Mouse (Mus musculus) spleen, adult 18-20 months (tissue): Measurements from ENCODE around the gene Fkbp8.
"Not testable (repeated sequence)": the region's sequence is repeated elsewhere in the genome, so short reads cannot be mapped to it uniquely, and the experiment has no call there.

Experiments used
- DNase-seq, 2 experiments: peaks; one replicate each; pipeline ENCODE4 v3.0.0; 2022; ENCODE audit warnings: mixed read lengths in 2 of 2

The Fkbp8 gene

GRCm38 (mm10) chr8:70502540-70502939, 25.0 kb upstream of the Fkbp8 start:
- no peak for DNase-seq

DNA sequence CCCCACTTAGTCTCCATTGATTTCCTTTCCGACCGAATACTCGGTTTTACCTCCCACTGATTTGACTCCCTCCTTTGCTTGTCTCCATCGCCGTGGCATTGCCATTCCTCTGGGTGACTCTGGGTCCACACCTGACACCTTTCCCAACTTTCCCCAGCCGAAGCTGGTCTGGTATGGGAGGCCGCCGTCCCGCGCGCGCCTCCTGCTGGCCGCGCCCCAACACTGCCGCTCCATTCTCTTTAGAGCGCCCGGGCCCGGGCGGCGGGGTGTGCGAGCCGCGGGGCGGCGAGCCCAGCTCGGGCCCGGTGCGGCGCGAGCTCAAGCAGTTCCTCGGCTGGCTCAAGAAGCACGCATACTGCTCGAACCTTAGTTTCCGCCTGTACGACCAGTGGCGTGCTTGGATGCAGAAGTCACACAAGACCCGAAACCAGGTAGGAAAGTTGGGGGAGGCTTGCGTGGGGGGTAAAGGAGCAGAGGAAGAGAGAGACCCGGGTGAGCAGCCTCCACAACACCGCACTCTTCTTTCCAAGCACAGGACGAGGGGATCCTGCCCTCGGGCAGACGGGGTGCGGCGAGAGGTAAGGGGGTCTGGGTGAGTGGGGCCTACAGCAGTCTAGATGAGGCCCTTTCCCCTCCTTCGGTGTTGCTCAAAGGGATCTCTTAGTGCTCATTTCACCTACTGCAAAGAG, 24.3 kb upstream of the Fkbp8 start:
- DNase-seq, result peak in 1 of 2 experiments; percentile 59

- DNase-seq, result no peak
Measured at GRCm38 (mm10) chr8:70504291-70504716, 23.2 kb upstream of the Fkbp8 start.

GRCm38 (mm10) chr8:70504851-70505250, 22.7 kb upstream of the Fkbp8 start:
- peak in 1 of 2 experiments; percentile 79 for DNase-seq

DNA sequence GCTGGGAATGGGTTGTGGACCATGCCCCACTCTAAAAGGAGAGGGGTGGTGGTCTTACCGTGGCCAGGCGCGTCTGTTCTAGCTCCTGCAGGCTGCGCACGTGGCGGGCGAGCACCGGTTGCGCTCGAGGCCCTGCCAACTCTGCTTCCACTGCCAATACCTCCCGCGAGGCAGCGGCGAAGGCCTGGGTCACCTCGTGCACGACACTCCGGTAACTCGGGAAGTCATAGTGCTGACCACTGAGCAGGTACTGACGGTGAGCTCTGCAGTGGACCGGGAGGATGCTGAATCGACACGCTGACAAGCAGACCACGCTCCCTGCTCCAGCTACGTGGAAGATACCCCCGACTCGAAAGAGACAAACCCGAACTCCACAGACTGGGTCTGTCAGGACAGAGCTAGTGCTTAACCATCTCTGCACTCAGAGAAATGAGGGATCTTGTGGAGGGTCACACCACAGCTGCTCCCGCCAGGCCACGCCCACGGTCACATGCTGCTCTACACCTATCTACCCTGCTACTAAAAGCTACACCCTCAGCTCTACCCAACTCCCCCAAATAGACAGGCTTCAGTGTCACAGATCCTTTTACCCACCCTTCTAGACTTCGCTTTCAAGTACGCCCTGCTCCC, 21.7 kb upstream of the Fkbp8 start:
- DNase-seq, result no peak

GRCm38 (mm10) chr8:70506328-70507026, 21.0 kb upstream of the Fkbp8 start, which contains the start of gene Rex1bd:
Rex1bd (minus strand) TSS chr8:70506752.
- DNase-seq, result peak; percentile 90 to 95

GRCm38 (mm10) chr8:70507027-70507393, 20.5 kb upstream of the Fkbp8 start:
- DNase-seq, result no peak

- DNase-seq, result no peak
Measured at GRCm38 (mm10) chr8:70509281-70509952, 18.1 kb upstream of the Fkbp8 start.

- DNase-seq, result peak; percentile 95
Measured at GRCm38 (mm10) chr8:70510228-70510915, 17.2 kb upstream of the Fkbp8 start, which contains the start of gene Uba52. Uba52 (minus strand) TSS chr8:70510801.

- not testable (repeated sequence) for DNase-seq
Measured at GRCm38 (mm10) chr8:70511174-70511573, 16.4 kb upstream of the Fkbp8 start.

- DNase-seq, result no peak
Measured at GRCm38 (mm10) chr8:70511770-70512169, 15.8 kb upstream of the Fkbp8 start.

- no peak for DNase-seq
Measured at GRCm38 (mm10) chr8:70512253-70512903, 15.1 kb upstream of the Fkbp8 start.

DNA sequence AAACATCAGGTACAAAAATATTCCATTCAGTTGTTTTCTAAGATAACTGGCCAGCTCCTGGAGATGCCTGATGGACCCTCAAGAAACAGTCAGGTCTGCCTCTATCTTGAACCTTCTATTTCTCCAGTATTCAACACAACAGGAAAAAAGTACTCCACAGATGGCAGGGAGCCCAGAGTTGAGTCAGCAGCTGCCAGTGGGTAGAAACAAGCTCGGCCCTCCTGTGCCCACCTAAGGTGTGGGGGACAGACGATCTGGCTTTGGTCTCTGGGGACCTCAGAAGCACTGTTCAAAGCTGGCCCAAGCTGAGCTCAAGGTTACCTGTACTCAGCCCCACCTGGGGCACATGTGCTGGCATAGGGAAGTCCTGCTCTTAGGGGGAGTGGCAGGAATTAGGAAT, 14.1 kb upstream of the Fkbp8 start:
- no peak for DNase-seq

DNA sequence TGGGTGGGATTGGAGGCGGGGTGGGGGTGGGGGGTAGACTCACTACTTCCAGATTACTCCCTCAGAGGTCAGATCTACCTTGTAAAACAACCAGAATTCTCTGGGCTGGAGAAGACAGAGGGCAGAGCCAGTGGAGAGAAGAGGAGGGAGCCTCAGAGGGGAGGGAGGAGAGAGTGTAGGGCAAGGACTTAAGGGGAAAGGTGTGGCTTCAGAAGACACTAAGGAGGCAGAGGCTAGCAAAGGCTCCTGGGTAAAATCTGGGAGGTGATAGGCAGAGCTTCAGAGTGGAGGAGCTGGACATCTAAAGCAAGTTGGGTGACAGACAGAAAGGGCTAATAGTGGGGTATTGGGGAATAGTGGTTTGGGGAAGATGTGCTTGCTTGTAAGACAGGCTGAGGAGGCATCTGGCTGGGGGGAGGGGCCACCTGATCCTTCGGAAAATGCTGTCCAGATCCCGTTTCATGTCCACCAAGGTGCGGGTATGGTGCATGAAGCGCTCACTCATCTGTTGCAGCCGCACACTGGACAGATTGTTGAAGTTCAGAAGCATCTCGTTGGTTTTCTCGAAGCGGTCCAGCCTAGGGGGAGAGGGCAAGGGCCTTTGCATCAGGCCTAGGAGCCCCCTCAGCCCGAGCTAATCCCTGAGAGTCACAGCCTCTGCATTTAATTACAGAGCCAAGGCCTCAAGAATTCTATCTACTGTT, 9.4 kb upstream of the Fkbp8 start:
- DNase-seq, result no peak

GRCm38 (mm10) chr8:70519043-70519442, 8.5 kb upstream of the Fkbp8 start:
- no peak for DNase-seq

DNA sequence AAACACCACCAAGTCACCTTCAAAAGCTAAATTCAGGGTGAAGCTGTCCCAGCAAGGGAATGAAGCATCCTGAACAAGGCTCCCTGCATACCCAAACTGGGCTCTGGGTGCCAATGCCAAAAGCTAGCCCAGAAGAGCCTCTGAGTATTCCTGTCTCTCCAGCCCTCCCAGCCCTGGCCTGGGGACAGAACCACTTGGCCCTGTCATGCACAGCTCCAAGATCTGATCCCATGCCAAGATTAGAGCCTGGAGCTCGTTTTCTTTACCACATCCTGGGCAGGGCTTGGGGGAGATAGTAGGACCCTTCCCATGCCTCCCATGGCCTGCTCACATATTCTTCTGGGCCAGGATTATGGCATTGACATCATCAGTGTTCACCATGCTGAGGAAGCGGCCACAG, 7.9 kb upstream of the Fkbp8 start:
- no peak for DNase-seq

- DNase-seq, result peak; percentile 92 to 93
Measured at GRCm38 (mm10) chr8:70522592-70523403, 4.7 kb upstream of the Fkbp8 start.

DNA sequence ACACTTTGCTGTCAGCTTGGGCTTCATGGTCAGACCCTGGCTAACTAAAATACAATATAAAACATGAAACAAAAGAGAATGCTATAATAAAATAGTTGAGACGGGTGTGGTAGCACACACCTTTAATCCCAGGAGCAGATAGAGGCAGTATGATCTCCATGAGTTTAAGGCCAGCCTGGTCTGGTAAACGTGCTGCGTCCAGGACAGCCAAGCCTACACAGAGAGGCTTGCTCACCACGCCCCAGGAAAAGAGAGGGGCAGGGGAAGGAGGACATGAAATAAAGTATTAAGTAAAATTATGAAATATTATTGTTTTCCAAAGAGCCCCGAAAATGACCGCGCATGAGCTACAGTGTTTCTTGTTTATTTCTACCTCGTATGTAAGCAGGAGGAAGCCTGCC, 413 bp upstream of the Fkbp8 start:
- DNase-seq, result no peak

- no peak for DNase-seq
Measured at GRCm38 (mm10) chr8:70528182-70528797, 766 bp downstream of the Fkbp8 start.

DNA sequence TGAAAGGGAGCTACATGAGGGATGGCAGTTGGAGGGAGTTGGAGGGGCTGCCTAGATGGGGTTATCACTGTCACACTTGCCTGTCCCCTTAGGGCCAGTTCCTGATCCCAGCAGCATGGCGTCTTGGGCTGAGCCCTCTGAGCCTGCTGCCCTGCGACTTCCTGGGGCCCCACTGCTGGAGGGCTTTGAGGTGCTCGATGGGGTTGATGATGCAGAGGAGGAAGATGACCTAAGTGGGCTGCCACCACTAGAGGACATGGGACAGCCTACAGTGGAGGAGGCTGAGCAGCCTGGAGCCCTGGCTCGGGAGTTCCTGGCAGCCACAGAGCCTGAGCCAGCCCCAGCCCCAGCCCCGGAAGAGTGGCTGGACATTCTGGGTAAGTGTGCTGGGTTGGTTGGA, 1.8 kb downstream of the Fkbp8 start:
- DNase-seq, result no peak
